Mouse (Mus musculus) frontal cortex, adult 2 months (tissue): ENCODE data around the gene Rnf212. TPM values are rescaled to one million over a fixed set of nuclear protein-coding genes. Genes with fewer than 3 reads are reported as not detected.

Experiments
- polyA plus RNA-seq: library from polyadenylated mRNA; depleted of rRNA; stranded (reverse); fragments of >200 nt; gene quantifications from 2 replicates; pipeline ENCODE4 v1.2.3, GENCODE M21; 2012; rRNA removed

Rnf212 gene
- polyA plus RNA-seq, 1 experiment, result not detected

Other genes starting within 250 kb of the Rnf212 start
- 398 and 463 TPM in 2 replicates for gene Cplx1, start 225.0 kb downstream of the Rnf212 start, polyA plus RNA-seq
- 74.1 and 78.1 TPM in 2 replicates for gene Gak, start 145.2 kb downstream of the Rnf212 start, polyA plus RNA-seq
- gene Tmem175, start 145.2 kb downstream of the Rnf212 start, polyA plus RNA-seq, result 63.1 and 66.6 TPM in 2 replicates
- gene Idua, start 114.7 kb downstream of the Rnf212 start, polyA plus RNA-seq, result 29.2 and 29.7 TPM in 2 replicates
- 52.4 and 59.1 TPM in 2 replicates for gene Dgkq, start 105.3 kb downstream of the Rnf212 start, polyA plus RNA-seq
- 1.4 and 1.7 TPM in 2 replicates for gene Slc26a1, start 99.4 kb downstream of the Rnf212 start, polyA plus RNA-seq
- 38.9 and 42.3 TPM in 2 replicates for gene Fgfrl1, start 82.6 kb downstream of the Rnf212 start, polyA plus RNA-seq
- not detected in 2 replicates for gene Tmed11, start 20.4 kb upstream of the Rnf212 start, polyA plus RNA-seq
- gene Vmn2r8, start 33.9 kb upstream of the Rnf212 start, polyA plus RNA-seq, result not detected in 2 replicates
- not detected in 2 replicates for gene Vmn2r9, start 77.6 kb upstream of the Rnf212 start, polyA plus RNA-seq
- not detected in 2 replicates for gene Vmn2r10, start 231.5 kb upstream of the Rnf212 start, polyA plus RNA-seq